29 mouse cellular contexts compared by ENCODE assay signal in the genomic region with DNA sequence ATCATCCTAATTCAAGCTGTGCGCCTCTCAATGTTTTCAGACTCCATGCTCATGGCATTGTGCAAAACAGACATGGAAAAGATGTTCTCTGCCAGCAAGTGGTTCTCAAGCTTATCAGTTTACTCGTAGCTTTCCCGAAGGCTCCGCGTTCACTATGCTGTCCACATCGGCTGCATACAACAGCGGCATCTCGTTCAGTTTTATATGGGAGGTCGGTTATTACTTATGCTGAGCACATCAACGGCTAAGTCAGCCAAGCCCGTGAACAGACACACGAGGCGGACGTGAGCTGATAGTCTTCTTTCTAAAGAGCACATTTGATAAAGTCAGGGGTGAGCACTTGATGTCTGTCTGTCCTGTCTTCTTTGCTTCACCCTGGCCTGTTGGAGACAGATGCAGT.
A peak's percentile ranks its signal among the peaks of the same experiment; 100 is the strongest.
DNase-seq lines count a peak whose midpoint lies in the region; ATAC-seq and TF ChIP-seq lines count a peak whose summit lies in the region.
"Had no signal": no experiment of that assay in that cellular context is flagged by ENCODE, and none has a peak within 500 bp of the region (broad histone marks: within the 10 kb centered on the region; RNA-seq: fewer than 3 reads in every experiment).

No protein-coding gene starts in this region.

- H3K36me3 ChIP-seq in forebrain, embryonic 15.5 days: no peaks in the 10 kb centered on the region
- no peaks in the 10 kb centered on the region for H3K36me3 ChIP-seq in forebrain, embryonic 14.5 days (ENCODE audit: control insufficient read depth, insufficient read depth, low read length)
- no peaks in the 10 kb centered on the region for H3K36me3 ChIP-seq in midbrain, embryonic 10.5 days
- H3K36me3 ChIP-seq in midbrain, embryonic 11.5 days (ENCODE audit: control insufficient read depth, insufficient read depth, low read length): no peaks in the 10 kb centered on the region
- no peaks in the 10 kb centered on the region for H3K36me3 ChIP-seq in midbrain, embryonic 12.5 days
- no peaks in the 10 kb centered on the region for H3K36me3 ChIP-seq in midbrain, postnatal 0 days (ENCODE audit: insufficient read depth, low read length)
- H3K36me3 ChIP-seq: G1E; limb, embryonic 10.5 days; limb, embryonic 15.5 days; liver, embryonic 13.5 days had no signal

- no peaks in the 10 kb centered on the region for H3K27me3 ChIP-seq in forebrain, embryonic 15.5 days
- no peaks in the 10 kb centered on the region for H3K27me3 ChIP-seq in forebrain, embryonic 14.5 days (replicated peaks; ENCODE audit: control insufficient read depth, insufficient read depth, low read length)
- peaks cover 23% of the 10 kb centered on the region for H3K27me3 ChIP-seq in midbrain, embryonic 10.5 days (ENCODE audit: low read depth, poor library complexity, severe bottlenecking)
- H3K27me3 ChIP-seq in midbrain, embryonic 11.5 days (ENCODE audit: control insufficient read depth, insufficient read depth, low read length): no peaks in the 10 kb centered on the region
- peaks cover 35% of the 10 kb centered on the region for H3K27me3 ChIP-seq in midbrain, embryonic 12.5 days
- no peaks in the 10 kb centered on the region for H3K27me3 ChIP-seq in midbrain, postnatal 0 days (ENCODE audit: insufficient read depth, low read length)
- H3K27me3 ChIP-seq: limb, embryonic 15.5 days; liver, embryonic 13.5 days had no signal

- 66% methylated on average over 14 of the region's 14 CpGs for WGBS in forebrain, embryonic 15.5 days
- WGBS in forebrain, embryonic 14.5 days: 78% methylated on average over 14 of the region's 14 CpGs
- WGBS in midbrain, embryonic 10.5 days: 81% methylated on average over 14 of the region's 14 CpGs
- WGBS in midbrain, embryonic 11.5 days: 66% methylated on average over 14 of the region's 14 CpGs
- WGBS in midbrain, embryonic 12.5 days: 56% methylated on average over 14 of the region's 14 CpGs
- WGBS in midbrain, postnatal 0 days: 31% methylated on average over 14 of the region's 14 CpGs

- no peak overlapping the region for H3K4me2 ChIP-seq in forebrain, embryonic 15.5 days (replicated peaks)
- no peak overlapping the region for H3K4me2 ChIP-seq in forebrain, embryonic 14.5 days (ENCODE audit: low read length)
- no peak overlapping the region for H3K4me2 ChIP-seq in midbrain, embryonic 11.5 days
- H3K4me2 ChIP-seq in midbrain, embryonic 12.5 days (replicated peaks): peak overlapping the region; percentile 4; the same call in 1 of the 2 replicates
- no peak overlapping the region; the same call in 1 of the 2 replicates for H3K4me2 ChIP-seq in midbrain, postnatal 0 days (ENCODE audit: low read depth, low read length, poor library complexity, severe bottlenecking)
- H3K4me2 ChIP-seq: heart, embryonic 11.5 days; limb, embryonic 15.5 days; liver, embryonic 13.5 days had no signal

- H3K4me1 ChIP-seq in forebrain, embryonic 15.5 days: peaks cover 8% of the 10 kb centered on the region
- H3K4me1 ChIP-seq in forebrain, embryonic 14.5 days (ENCODE audit: control insufficient read depth, insufficient read depth, low read length): peaks cover 3% of the 10 kb centered on the region; the same call in 1 of the 2 replicates
- peaks cover 37% of the 10 kb centered on the region for H3K4me1 ChIP-seq in midbrain, embryonic 10.5 days
- H3K4me1 ChIP-seq in midbrain, embryonic 11.5 days (ENCODE audit: control insufficient read depth, insufficient read depth, low read length): peaks cover 15% of the 10 kb centered on the region
- H3K4me1 ChIP-seq in midbrain, embryonic 12.5 days: peaks cover 14% of the 10 kb centered on the region; the same call in 1 of the 2 replicates
- no peaks in the 10 kb centered on the region for H3K4me1 ChIP-seq in midbrain, postnatal 0 days (ENCODE audit: insufficient read depth, low read length)
- H3K4me1 ChIP-seq: liver, embryonic 13.5 days had no signal

- no peak for DNase-seq in forebrain, embryonic 14.5 days (ENCODE audit: low spot score)
- DNase-seq in midbrain, embryonic 10.5 days (ENCODE audit: low spot score): no peak
- DNase-seq in midbrain, embryonic 11.5 days (ENCODE audit: low spot score, missing footprints): no peak
- DNase-seq in midbrain, postnatal 0 days (ENCODE audit: low spot score): peak; percentile 35
- no peak for DNase-seq in adrenal gland, postnatal 14 days
- DNase-seq: adrenal gland, postnatal 10 days; cerebellum, adult 11-12 months; cerebellum, postnatal 10 days; gastrocnemius, postnatal 25 days; heart, adult 11 months; heart, postnatal 4 days; kidney, adult 18-20 months; layer of hippocampus, adult 9-11 months; liver, embryonic 13.5 days; lung, adult 18-20 months; lung, postnatal 4 days; spleen, adult 18-20 months; thymus, adult 18-20 months; thymus, postnatal 25 days had no signal

- no peak overlapping the region for H3K9ac ChIP-seq in forebrain, embryonic 15.5 days (replicated peaks)
- no peak overlapping the region for H3K9ac ChIP-seq in forebrain, embryonic 14.5 days (ENCODE audit: low read length)
- no peak overlapping the region for H3K9ac ChIP-seq in midbrain, embryonic 11.5 days (ENCODE audit: low read length)
- H3K9ac ChIP-seq in midbrain, embryonic 12.5 days (replicated peaks): no peak overlapping the region
- no peak overlapping the region for H3K9ac ChIP-seq in midbrain, postnatal 0 days (replicated peaks; ENCODE audit: low read length, poor library complexity, severe bottlenecking)
- H3K9ac ChIP-seq: limb, embryonic 15.5 days; liver, embryonic 13.5 days had no signal

- ATAC-seq in forebrain, embryonic 15.5 days (replicated peaks): no peak
- ATAC-seq in forebrain, embryonic 14.5 days: no peak
- ATAC-seq in midbrain, embryonic 11.5 days (ENCODE audit: low FRiP score): no peak
- no peak for ATAC-seq in midbrain, embryonic 12.5 days (ENCODE audit: low FRiP score, low read depth)
- ATAC-seq in midbrain, postnatal 0 days (ENCODE audit: low FRiP score): no peak
- no peak for ATAC-seq in frontal cortex, adult (ENCODE audit: low TSS enrichment)
- ATAC-seq: lung, postnatal 0 days had no signal

- TF ChIP-seq CTCF in midbrain, postnatal 0 days (IDR thresholded peaks at IDR 0.05): no peak

- peak overlapping the region; percentile 56 for H3K27ac ChIP-seq in forebrain, embryonic 15.5 days (replicated peaks)
- H3K27ac ChIP-seq in forebrain, embryonic 14.5 days (ENCODE audit: low read depth, low read length): no peak overlapping the region
- peak overlapping the region; percentile 29; the same call in 1 of the 2 replicates for H3K27ac ChIP-seq in midbrain, embryonic 10.5 days (replicated peaks)
- no peak overlapping the region for H3K27ac ChIP-seq in midbrain, embryonic 11.5 days (ENCODE audit: low read depth, low read length)
- no peak overlapping the region for H3K27ac ChIP-seq in midbrain, embryonic 12.5 days (replicated peaks)
- no peak overlapping the region for H3K27ac ChIP-seq in midbrain, postnatal 0 days (ENCODE audit: low read depth, low read length)
- H3K27ac ChIP-seq: limb, embryonic 10.5 days; limb, embryonic 15.5 days; liver, embryonic 13.5 days had no signal

- no peaks in the 10 kb centered on the region for H3K9me3 ChIP-seq in forebrain, embryonic 15.5 days
- no peaks in the 10 kb centered on the region for H3K9me3 ChIP-seq in forebrain, embryonic 14.5 days (replicated peaks; ENCODE audit: control insufficient read depth, low read length)
- no peaks in the 10 kb centered on the region for H3K9me3 ChIP-seq in midbrain, embryonic 10.5 days (replicated peaks)
- no peaks in the 10 kb centered on the region for H3K9me3 ChIP-seq in midbrain, embryonic 11.5 days (ENCODE audit: control insufficient read depth, low read length)
- H3K9me3 ChIP-seq in midbrain, embryonic 12.5 days: no peaks in the 10 kb centered on the region
- H3K9me3 ChIP-seq in midbrain, postnatal 0 days (ENCODE audit: low read length): no peaks in the 10 kb centered on the region
- H3K9me3 ChIP-seq: limb, embryonic 10.5 days; limb, embryonic 15.5 days; liver, embryonic 13.5 days; megakaryocyte, embryonic 14.5 days had no signal

- no peak overlapping the region for H3K4me3 ChIP-seq in forebrain, embryonic 15.5 days
- H3K4me3 ChIP-seq in forebrain, embryonic 14.5 days (ENCODE audit: low read depth, low read length): no peak overlapping the region
- no peak overlapping the region for H3K4me3 ChIP-seq in midbrain, embryonic 10.5 days
- H3K4me3 ChIP-seq in midbrain, embryonic 11.5 days (ENCODE audit: low read depth, low read length): no peak overlapping the region
- no peak overlapping the region for H3K4me3 ChIP-seq in midbrain, embryonic 12.5 days
- no peak overlapping the region for H3K4me3 ChIP-seq in midbrain, postnatal 0 days (ENCODE audit: low read depth, low read length)
- H3K4me3 ChIP-seq: erythroblast, embryonic 14.5 days; limb, embryonic 10.5 days; limb, embryonic 15.5 days; liver, embryonic 13.5 days; megakaryocyte, embryonic 14.5 days had no signal

Comparison
In these comparisons a context has a peak if more than half of its experiments do, and no peak if none do; other contexts are left out.
1. H3K27ac ChIP-seq: peak in forebrain, embryonic 15.5 days (single experiment) and midbrain, embryonic 10.5 days (single experiment); none in forebrain, embryonic 14.5 days (single experiment), midbrain, embryonic 11.5 days (single experiment), midbrain, embryonic 12.5 days (single experiment) and midbrain, postnatal 0 days (single experiment).